Mouse (Mus musculus): ENCODE measurements around the gene Slc30a7. TPM values are rescaled to one million over a fixed set of nuclear protein-coding genes. Genes with fewer than 3 reads are reported as not detected.

The Slc30a7 gene
- polyA plus RNA-seq, 1 experiment from 2014 or later = 36.9 TPM

GRCm38 (mm10) chr3:115941464-115941863, 65.7 kb downstream of the Slc30a7 start:
- 95% methylated on average over 8 of the region's 8 CpGs for WGBS
- H3K9me3 ChIP-seq (ENCODE audit: control insufficient read depth) = no peaks in the 10 kb centered on the region
- no peak overlapping the region for H3K4me2 ChIP-seq (replicated peaks; ENCODE audit: low read depth)
- no peak overlapping the region for H3K27ac ChIP-seq (ENCODE audit: low read depth, low read length)
- ATAC-seq = no peak
- no peaks in the 10 kb centered on the region for H3K4me1 ChIP-seq (replicated peaks; ENCODE audit: control insufficient read depth, insufficient read depth, low read length)
- no peaks in the 10 kb centered on the region for H3K27me3 ChIP-seq (replicated peaks; ENCODE audit: control insufficient read depth, insufficient read depth, low read length)
- no peak for TF ChIP-seq CTCF (IDR thresholded peaks at IDR 0.05; ENCODE audit: low read depth)
- no peak overlapping the region for H3K4me3 ChIP-seq (ENCODE audit: low read depth, low read length)
- H3K36me3 ChIP-seq (ENCODE audit: control insufficient read depth, insufficient read depth) = peaks cover 46% of the 10 kb centered on the region
- H3K9ac ChIP-seq (ENCODE audit: low read depth, low read length) = no peak overlapping the region

DNA sequence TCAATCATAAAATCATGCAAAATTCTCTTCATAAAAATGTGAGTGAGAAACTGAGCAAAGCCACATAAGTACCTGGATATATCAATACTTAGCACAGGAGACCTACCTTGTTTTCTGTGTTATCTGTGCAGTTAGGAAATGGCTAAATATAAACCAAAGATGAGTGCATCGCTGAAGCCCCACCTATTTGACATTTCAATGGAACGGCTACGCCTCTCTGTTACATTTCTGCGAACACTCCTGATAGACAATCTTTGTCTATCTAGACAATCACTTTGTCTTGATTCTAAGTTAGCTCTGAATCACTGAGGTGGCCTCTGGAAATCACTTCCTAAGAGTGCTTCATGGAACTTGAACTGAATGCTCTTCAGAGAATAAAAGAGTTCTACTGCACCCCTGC, 66.7 kb downstream of the Slc30a7 start:
- Histone ChIP-seq H3K27ac (ENCODE audit: low read depth, low read length) (no peak overlapping the region), H3K9me3 (ENCODE audit: control insufficient read depth) (no peaks in the 10 kb centered on the region), H3K9ac (ENCODE audit: low read depth, low read length) (no peak overlapping the region), H3K36me3 (ENCODE audit: control insufficient read depth, insufficient read depth) (peaks cover 41% of the 10 kb centered on the region), H3K4me1 (replicated peaks; ENCODE audit: control insufficient read depth, insufficient read depth, low read length) (no peaks in the 10 kb centered on the region), H3K27me3 (replicated peaks; ENCODE audit: control insufficient read depth, insufficient read depth, low read length) (no peaks in the 10 kb centered on the region), H3K4me3 (ENCODE audit: low read depth, low read length) (no peak overlapping the region), H3K4me2 (replicated peaks; ENCODE audit: low read depth) (no peak overlapping the region)
- no peak for TF ChIP-seq CTCF (IDR thresholded peaks at IDR 0.05; ENCODE audit: low read depth)
- WGBS = 87% methylated on average over 4 of the region's 4 CpGs
- ATAC-seq = no peak

GRCm38 (mm10) chr3:115937807-115938206, 69.4 kb downstream of the Slc30a7 start:
- H3K9ac ChIP-seq (ENCODE audit: low read depth, low read length) = no peak overlapping the region
- WGBS = 89% methylated on average over 10 of the region's 10 CpGs
- no peaks in the 10 kb centered on the region for H3K27me3 ChIP-seq (replicated peaks; ENCODE audit: control insufficient read depth, insufficient read depth, low read length)
- H3K4me1 ChIP-seq (replicated peaks; ENCODE audit: control insufficient read depth, insufficient read depth, low read length) = no peaks in the 10 kb centered on the region
- no peak for TF ChIP-seq CTCF (IDR thresholded peaks at IDR 0.05; ENCODE audit: low read depth)
- H3K4me3 ChIP-seq (ENCODE audit: low read depth, low read length) = no peak overlapping the region
- peaks cover 31% of the 10 kb centered on the region for H3K36me3 ChIP-seq (ENCODE audit: control insufficient read depth, insufficient read depth)
- no peak for ATAC-seq
- H3K4me2 ChIP-seq (replicated peaks; ENCODE audit: low read depth) = no peak overlapping the region
- no peaks in the 10 kb centered on the region for H3K9me3 ChIP-seq (ENCODE audit: control insufficient read depth)
- no peak overlapping the region for H3K27ac ChIP-seq (ENCODE audit: low read depth, low read length)

GRCm38 (mm10) chr3:115936734-115937599, 70.2 kb downstream of the Slc30a7 start:
- H3K9ac ChIP-seq (ENCODE audit: low read depth, low read length) = no peak overlapping the region
- no peaks in the 10 kb centered on the region for H3K27me3 ChIP-seq (replicated peaks; ENCODE audit: control insufficient read depth, insufficient read depth, low read length)
- TF ChIP-seq CTCF (IDR thresholded peaks at IDR 0.05; ENCODE audit: low read depth) = peak; percentile 80
- no peak for ATAC-seq
- no peak overlapping the region for H3K4me2 ChIP-seq (replicated peaks; ENCODE audit: low read depth)
- no peak overlapping the region for H3K4me3 ChIP-seq (ENCODE audit: low read depth, low read length)
- H3K9me3 ChIP-seq (ENCODE audit: control insufficient read depth) = no peaks in the 10 kb centered on the region
- peaks cover 24% of the 10 kb centered on the region for H3K36me3 ChIP-seq (ENCODE audit: control insufficient read depth, insufficient read depth)
- no peaks in the 10 kb centered on the region for H3K4me1 ChIP-seq (replicated peaks; ENCODE audit: control insufficient read depth, insufficient read depth, low read length)
- WGBS = 61% methylated on average over 4 of the region's 4 CpGs
- no peak overlapping the region for H3K27ac ChIP-seq (ENCODE audit: low read depth, low read length)

DNA sequence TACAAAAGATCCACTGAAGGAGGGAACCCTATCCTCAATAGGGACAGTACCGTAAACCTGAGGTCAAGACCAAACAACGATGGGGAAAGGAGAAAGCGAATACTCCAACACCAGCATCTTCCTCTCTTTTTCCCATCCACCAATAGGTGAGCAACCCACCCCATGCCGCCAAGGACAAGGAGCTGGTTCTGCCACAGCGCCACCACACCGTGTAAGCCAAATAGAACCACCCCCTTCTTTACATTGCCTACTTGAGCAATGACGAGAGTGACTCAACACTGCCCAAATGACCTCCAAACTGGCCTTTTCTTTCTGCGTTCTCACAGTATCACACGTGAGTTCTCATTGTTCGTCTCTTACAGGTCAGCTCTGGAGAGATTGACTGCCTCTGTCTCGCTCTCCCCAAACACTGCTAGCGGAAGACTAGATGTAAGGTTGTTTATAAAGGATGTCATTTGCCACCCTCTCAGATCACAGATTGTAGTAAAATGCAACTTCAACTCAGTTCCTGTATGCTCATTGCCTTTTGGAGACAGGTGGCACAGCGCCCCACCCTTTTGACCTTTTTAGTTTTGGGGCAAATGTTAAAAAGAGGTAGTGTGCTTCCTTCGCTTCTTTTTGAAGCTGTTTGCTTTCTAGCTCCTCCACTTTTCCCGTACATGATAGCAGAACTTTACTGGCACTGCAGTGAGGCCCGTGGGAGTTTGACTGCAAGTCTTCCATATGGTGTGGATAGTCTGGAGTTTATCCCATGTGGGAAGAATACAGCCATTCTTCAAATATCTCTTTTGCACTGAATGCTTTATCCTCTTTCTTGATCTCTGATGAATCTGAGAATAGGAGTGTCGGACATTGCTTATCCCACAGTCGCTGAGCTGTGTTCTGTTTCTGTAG, 73.7 kb downstream of the Slc30a7 start:
- 90% methylated on average over 18 of the region's 18 CpGs for WGBS
- Histone ChIP-seq H3K4me1 (replicated peaks; ENCODE audit: control insufficient read depth, insufficient read depth, low read length) (no peaks in the 10 kb centered on the region), H3K4me2 (replicated peaks; ENCODE audit: low read depth) (no peak overlapping the region), H3K9ac (ENCODE audit: low read depth, low read length) (no peak overlapping the region), H3K27me3 (replicated peaks; ENCODE audit: control insufficient read depth, insufficient read depth, low read length) (no peaks in the 10 kb centered on the region), H3K36me3 (ENCODE audit: control insufficient read depth, insufficient read depth) (peaks cover 8% of the 10 kb centered on the region), H3K4me3 (ENCODE audit: low read depth, low read length) (no peak overlapping the region), H3K27ac (ENCODE audit: low read depth, low read length) (no peak overlapping the region), H3K9me3 (ENCODE audit: control insufficient read depth) (no peaks in the 10 kb centered on the region)
- no peak for TF ChIP-seq CTCF (IDR thresholded peaks at IDR 0.05; ENCODE audit: low read depth)
- ATAC-seq = no peak

DNA sequence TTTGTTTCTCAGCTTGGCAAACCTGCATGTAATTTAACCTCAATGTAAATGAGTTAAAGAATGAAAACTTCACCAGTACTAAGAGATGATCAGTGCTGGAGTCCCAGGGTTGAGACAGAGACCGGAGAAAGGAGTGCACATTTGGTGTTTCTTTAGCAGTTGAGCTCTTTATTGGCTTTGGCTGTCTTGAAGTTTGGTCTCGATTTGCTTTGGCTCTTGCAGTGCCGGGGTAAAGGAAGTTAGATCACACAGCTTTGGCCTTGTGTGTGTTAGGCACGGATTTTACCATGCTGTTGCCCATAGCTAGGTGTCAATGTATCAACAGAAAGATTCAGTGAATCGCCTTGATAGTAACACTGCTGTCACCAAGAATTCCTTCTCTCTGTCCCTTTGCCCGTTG, 75.5 kb downstream of the Slc30a7 start:
- peaks cover 9% of the 10 kb centered on the region; the same call in 1 of the 2 replicates for H3K36me3 ChIP-seq (ENCODE audit: control insufficient read depth, insufficient read depth)
- TF ChIP-seq CTCF (IDR thresholded peaks at IDR 0.05; ENCODE audit: low read depth) = no peak
- no peaks in the 10 kb centered on the region for H3K27me3 ChIP-seq (replicated peaks; ENCODE audit: control insufficient read depth, insufficient read depth, low read length)
- 91% methylated on average over 6 of the region's 6 CpGs for WGBS
- H3K27ac ChIP-seq (ENCODE audit: low read depth, low read length) = no peak overlapping the region
- no peaks in the 10 kb centered on the region for H3K4me1 ChIP-seq (replicated peaks; ENCODE audit: control insufficient read depth, insufficient read depth, low read length)
- no peak for ATAC-seq
- H3K4me3 ChIP-seq (ENCODE audit: low read depth, low read length) = no peak overlapping the region
- no peaks in the 10 kb centered on the region for H3K9me3 ChIP-seq (ENCODE audit: control insufficient read depth)
- H3K4me2 ChIP-seq (replicated peaks; ENCODE audit: low read depth) = no peak overlapping the region
- no peak overlapping the region for H3K9ac ChIP-seq (ENCODE audit: low read depth, low read length)

Measured in intestine, postnatal 0 days (tissue).